Mouse (Mus musculus): ENCODE measurements at regions not wholly inside any gene's neighbourhood (a gene's known extent, or its start where the extent isn't known, plus 50 kb on each side); places are given as distances from the start of the nearest gene placed in this dataset.

DNA sequence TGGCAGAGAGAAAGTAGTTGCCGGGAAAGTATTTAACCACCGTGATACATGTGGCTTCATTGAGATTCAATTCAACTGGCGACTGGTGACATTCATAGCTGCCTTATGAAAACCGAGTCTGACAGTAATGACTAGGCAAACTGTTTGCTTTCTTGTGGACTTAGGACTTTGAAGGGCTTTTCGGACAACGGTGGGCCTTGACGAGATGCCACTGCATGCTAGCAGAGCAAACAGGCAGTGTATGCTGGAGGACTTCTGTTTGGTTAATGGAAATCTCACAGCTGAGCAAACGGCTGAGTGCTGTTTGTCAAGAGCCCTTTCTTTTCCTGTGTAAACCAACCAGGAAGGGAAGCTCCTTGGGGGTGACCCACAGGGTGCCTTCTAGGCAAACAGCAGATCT, 213.7 kb upstream of the Tgfbr2 start:
- H3K9me3 ChIP-seq (ENCODE audit: control insufficient read depth, insufficient read depth, low read depth, low read length) = no peaks in the 10 kb centered on the region
- no peaks in the 10 kb centered on the region for H3K36me3 ChIP-seq (ENCODE audit: control insufficient read depth, insufficient read depth, low read length, poor library complexity, severe bottlenecking)
- no peak overlapping the region for H3K27ac ChIP-seq (ENCODE audit: insufficient read depth, low read depth, low read length, poor library complexity, severe bottlenecking)
- 0 out of 4 replicates have a peak, but pooled peaks cover 0 to under 1% of the 10 kb centered on the region in 2 experiments for H3K4me1 ChIP-seq (ENCODE audit: control insufficient read depth in 2 of 2, insufficient read depth in 2 of 2, low read length in 2 of 2, poor library complexity in 1 of 2)
- in situ Hi-C loops (cut with MboI; ENCODE audit: low sequenced_read_pairs in 2 of 2, unreplicated experiment in 2 of 2) = no loop called here
- no peak for DNase-seq (ENCODE audit: low read depth, low spot score)
- H3K4me3 ChIP-seq (ENCODE audit: insufficient read depth in 1 of 2, low read depth in 1 of 2, low read length in 2 of 2, poor library complexity in 1 of 2, severe bottlenecking in 1 of 2) = no peak overlapping the region
- TF ChIP-seq ZC3H11A (IDR thresholded peaks at IDR 0.05; ENCODE audit: borderline replicate concordance, low read depth, low read length) (no peak), ZNF384 (IDR thresholded peaks at IDR 0.05; ENCODE audit: low read depth, low read length) (no peak), MAFK (IDR thresholded peaks at IDR 0.05; ENCODE audit: insufficient read depth, low read depth, low read length) (no peak), HCFC1 (IDR thresholded peaks at IDR 0.05; ENCODE audit: borderline replicate concordance, insufficient read depth, low read length) (no peak), CHD2 (IDR thresholded peaks at IDR 0.05; ENCODE audit: low read depth, low read length) (no peak)
- no peak overlapping the region for H3K9ac ChIP-seq (ENCODE audit: insufficient read depth, low read depth, low read length, poor library complexity, severe bottlenecking)

DNA sequence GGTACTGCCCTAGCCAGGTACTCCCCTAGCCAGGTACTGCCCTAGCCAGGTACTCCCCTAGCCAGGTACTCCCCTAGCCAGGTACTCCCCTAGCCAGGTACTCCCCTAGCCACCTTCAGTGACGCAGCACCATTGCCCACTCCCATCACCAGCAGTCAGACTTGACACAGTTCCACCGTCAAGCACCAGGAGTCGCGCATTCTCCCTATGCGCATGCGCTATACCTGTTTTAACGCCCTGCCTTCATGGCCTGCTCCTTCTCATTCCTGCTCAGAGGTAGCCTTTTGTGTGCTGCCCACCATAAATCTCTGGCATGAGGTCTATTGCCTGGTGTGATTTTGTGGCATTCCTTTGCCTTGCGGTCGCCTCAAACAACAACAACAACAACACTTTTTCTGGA, 212.9 kb upstream of the Tgfbr2 start:
- Histone ChIP-seq H3K9ac (ENCODE audit: insufficient read depth, low read depth, low read length, poor library complexity, severe bottlenecking) (no peak overlapping the region), H3K36me3 (ENCODE audit: control insufficient read depth, insufficient read depth, low read length, poor library complexity, severe bottlenecking) (no peaks in the 10 kb centered on the region), H3K27ac (ENCODE audit: insufficient read depth, low read depth, low read length, poor library complexity, severe bottlenecking) (no peak overlapping the region), H3K4me1 (ENCODE audit: control insufficient read depth in 2 of 2, insufficient read depth in 2 of 2, low read length in 2 of 2, poor library complexity in 1 of 2) (0 out of 4 replicates have a peak, but pooled peaks cover 0 to 2% of the 10 kb centered on the region in 2 experiments), H3K4me3 (ENCODE audit: insufficient read depth in 1 of 2, low read depth in 1 of 2, low read length in 2 of 2, poor library complexity in 1 of 2, severe bottlenecking in 1 of 2) (no peak overlapping the region), H3K9me3 (ENCODE audit: control insufficient read depth, insufficient read depth, low read depth, low read length) (no peaks in the 10 kb centered on the region)
- TF ChIP-seq HCFC1 (IDR thresholded peaks at IDR 0.05; ENCODE audit: borderline replicate concordance, insufficient read depth, low read length) (no peak), CHD2 (IDR thresholded peaks at IDR 0.05; ENCODE audit: low read depth, low read length) (no peak), MAFK (IDR thresholded peaks at IDR 0.05; ENCODE audit: insufficient read depth, low read depth, low read length) (no peak), ZC3H11A (IDR thresholded peaks at IDR 0.05; ENCODE audit: borderline replicate concordance, low read depth, low read length) (no peak), ZNF384 (IDR thresholded peaks at IDR 0.05; ENCODE audit: low read depth, low read length) (no peak)
- in situ Hi-C loops (cut with MboI; ENCODE audit: low sequenced_read_pairs in 2 of 2, unreplicated experiment in 2 of 2) = no loop called here
- no peak for DNase-seq (ENCODE audit: low read depth, low spot score)

DNA sequence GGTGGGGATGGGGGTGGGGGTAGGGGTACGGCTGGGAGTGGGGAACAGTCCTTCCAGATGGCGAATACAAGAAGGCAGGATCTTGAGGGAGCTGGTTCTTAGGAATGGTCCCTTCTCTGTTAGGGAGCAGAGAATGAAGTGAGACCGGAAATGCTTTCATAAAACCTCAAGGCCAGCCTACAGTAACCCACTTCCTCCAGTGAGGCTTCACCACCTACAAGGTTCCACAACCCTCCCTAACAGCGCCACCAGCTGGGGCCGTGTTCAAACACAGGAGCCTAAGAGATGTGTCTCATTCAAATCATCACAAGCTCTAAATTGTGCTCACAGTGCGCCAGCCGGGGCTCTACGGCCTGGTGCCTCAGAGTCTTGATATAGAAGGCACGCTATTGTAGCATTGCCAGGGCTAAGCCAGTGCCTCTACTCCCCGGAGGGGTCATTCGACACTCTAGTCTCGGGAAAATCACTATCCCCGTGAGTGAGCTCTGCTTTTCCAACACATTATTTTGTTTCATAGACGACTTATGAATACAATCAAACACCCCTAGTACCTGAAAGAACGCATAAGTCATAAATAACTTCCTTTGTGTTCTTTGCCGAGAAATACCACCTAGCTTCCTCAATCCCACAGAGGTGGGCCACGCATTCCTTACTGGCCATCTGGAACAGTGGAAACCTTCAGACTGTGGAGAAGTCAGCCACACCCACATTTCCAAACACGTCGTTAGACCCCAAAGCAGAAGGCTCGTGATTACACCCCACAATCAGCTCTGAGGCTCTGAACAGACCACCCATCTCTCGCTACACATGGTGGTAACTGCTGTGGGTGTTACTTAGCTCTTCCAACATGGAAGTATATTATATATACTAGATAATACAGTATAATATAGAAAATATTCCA, 209.3 kb upstream of the Tgfbr2 start:
- in situ Hi-C loops (cut with MboI; ENCODE audit: low sequenced_read_pairs in 2 of 2, unreplicated experiment in 2 of 2) = no loop called here
- no peak overlapping the region for H3K9ac ChIP-seq (ENCODE audit: insufficient read depth, low read depth, low read length, poor library complexity, severe bottlenecking)
- no peaks in the 10 kb centered on the region for H3K9me3 ChIP-seq (ENCODE audit: control insufficient read depth, insufficient read depth, low read depth, low read length)
- peak; percentile 45 for DNase-seq (ENCODE audit: low read depth, low spot score)
- no peak overlapping the region for H3K4me3 ChIP-seq (ENCODE audit: insufficient read depth in 1 of 2, low read depth in 1 of 2, low read length in 2 of 2, poor library complexity in 1 of 2, severe bottlenecking in 1 of 2)
- H3K36me3 ChIP-seq (ENCODE audit: control insufficient read depth, insufficient read depth, low read length, poor library complexity, severe bottlenecking) = no peaks in the 10 kb centered on the region
- TF ChIP-seq ZNF384 (IDR thresholded peaks at IDR 0.05; ENCODE audit: low read depth, low read length) (no peak), HCFC1 (IDR thresholded peaks at IDR 0.05; ENCODE audit: borderline replicate concordance, insufficient read depth, low read length) (no peak), MAFK (IDR thresholded peaks at IDR 0.05; ENCODE audit: insufficient read depth, low read depth, low read length) (no peak), CHD2 (IDR thresholded peaks at IDR 0.05; ENCODE audit: low read depth, low read length) (no peak), ZC3H11A (IDR thresholded peaks at IDR 0.05; ENCODE audit: borderline replicate concordance, low read depth, low read length) (no peak)
- no peak overlapping the region for H3K27ac ChIP-seq (ENCODE audit: insufficient read depth, low read depth, low read length, poor library complexity, severe bottlenecking)
- 0 out of 4 replicates have a peak, but pooled peaks cover 0 to 2% of the 10 kb centered on the region in 2 experiments for H3K4me1 ChIP-seq (ENCODE audit: control insufficient read depth in 2 of 2, insufficient read depth in 2 of 2, low read length in 2 of 2, poor library complexity in 1 of 2)

GRCm38 (mm10) chr9:116383411-116384101, 208.4 kb upstream of the Tgfbr2 start:
- no peak for DNase-seq (ENCODE audit: low read depth, low spot score)
- TF ChIP-seq ZC3H11A (IDR thresholded peaks at IDR 0.05; ENCODE audit: borderline replicate concordance, low read depth, low read length) (no peak), MAFK (IDR thresholded peaks at IDR 0.05; ENCODE audit: insufficient read depth, low read depth, low read length) (0 out of 2 replicates have a peak, but pooled peaks have one; percentile 16)
- H3K36me3 ChIP-seq (ENCODE audit: control insufficient read depth, insufficient read depth, low read length, poor library complexity, severe bottlenecking) = no peaks in the 10 kb centered on the region
- H3K4me1 ChIP-seq (ENCODE audit: control insufficient read depth in 2 of 2, insufficient read depth in 2 of 2, low read length in 2 of 2, poor library complexity in 1 of 2) = 0 out of 4 replicates have a peak, but pooled peaks cover 0 to 2% of the 10 kb centered on the region in 2 experiments
- H3K9ac ChIP-seq (ENCODE audit: insufficient read depth, low read depth, low read length, poor library complexity, severe bottlenecking) = no peak overlapping the region
- H3K4me3 ChIP-seq (ENCODE audit: insufficient read depth in 1 of 2, low read depth in 1 of 2, low read length in 2 of 2, poor library complexity in 1 of 2, severe bottlenecking in 1 of 2) = no peak overlapping the region
- in situ Hi-C loops (cut with MboI; ENCODE audit: low sequenced_read_pairs in 2 of 2, unreplicated experiment in 2 of 2) = no loop called here
- no peak overlapping the region for H3K27ac ChIP-seq (ENCODE audit: insufficient read depth, low read depth, low read length, poor library complexity, severe bottlenecking)
- H3K9me3 ChIP-seq (ENCODE audit: control insufficient read depth, insufficient read depth, low read depth, low read length) = no peaks in the 10 kb centered on the region
